Mouse (Mus musculus): ENCODE results near the gene Hps4. TPM values are rescaled to one million over a fixed set of nuclear protein-coding genes. Genes with fewer than 3 reads are reported as not detected.
A peak's percentile ranks its signal among the peaks of the same experiment; 100 is the strongest.

Hps4 gene
- total RNA-seq, 4 experiments from 2014 or later, result 4.5 to 7.3 (median 5.5) TPM

DNA sequence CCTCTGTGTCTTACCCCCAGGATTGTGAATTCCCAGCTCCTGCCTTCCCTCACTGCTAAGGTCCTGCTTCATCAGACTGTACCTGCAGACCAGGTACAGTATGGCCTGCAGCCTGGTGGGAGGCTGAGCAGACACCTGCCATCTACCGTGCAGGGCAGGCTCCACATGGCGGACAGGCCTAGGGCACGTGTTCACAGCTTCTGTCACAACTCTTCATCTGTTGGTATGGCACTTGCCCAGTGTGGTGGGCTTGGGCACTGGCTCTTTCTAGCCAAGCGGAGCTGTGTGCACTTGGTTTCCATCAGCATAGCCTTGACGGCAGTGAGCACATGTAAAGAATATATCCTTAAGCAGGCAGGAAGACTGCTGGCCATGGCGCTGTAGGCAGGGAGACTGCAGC is 24.0 kb downstream of the Hps4 start:
- DNase-seq (ENCODE audit: low spot score in 2 of 2), result no peak

DNA sequence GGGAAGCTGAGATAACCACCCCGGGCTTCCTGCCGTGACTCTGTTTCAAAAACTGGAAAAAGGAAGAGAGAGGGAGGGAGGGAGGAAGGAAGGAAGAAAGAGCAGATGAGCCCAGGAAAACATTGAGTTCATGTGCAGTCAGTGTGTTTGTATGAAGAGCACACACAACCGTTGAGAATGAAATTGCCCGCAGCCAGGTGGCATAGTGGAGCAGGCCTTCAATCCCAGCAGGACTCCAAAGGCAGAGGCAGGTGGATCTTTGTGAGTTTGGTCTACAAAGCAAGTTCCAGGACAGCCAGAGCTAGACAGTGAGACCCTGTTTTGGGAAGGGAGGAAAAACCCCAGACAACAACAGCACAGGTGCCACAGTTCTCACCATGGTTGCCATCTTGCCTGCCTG is 24.5 kb downstream of the Hps4 start:
- DNase-seq (ENCODE audit: low spot score in 2 of 2), result no peak

DNA sequence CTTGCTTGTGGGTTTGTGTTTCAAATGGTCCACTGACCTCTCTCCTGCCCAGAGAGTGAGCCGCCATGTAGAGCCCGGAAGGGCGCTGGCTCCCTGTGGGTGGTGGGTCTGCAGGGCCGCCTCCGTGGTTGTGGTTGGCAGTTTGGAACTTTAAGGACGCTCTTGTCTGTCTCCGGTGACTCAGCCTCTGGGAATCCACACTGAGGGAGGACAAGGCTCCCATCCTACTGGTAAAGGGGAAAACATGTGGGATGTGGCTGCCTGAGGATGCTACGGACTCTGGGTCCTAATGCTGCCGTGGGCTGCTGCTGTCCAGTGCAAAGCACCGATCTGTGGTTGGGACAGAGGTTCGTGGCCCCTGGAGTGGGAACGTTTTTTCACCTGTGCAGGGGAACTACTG is 25.0 kb downstream of the Hps4 start:
- no peak for DNase-seq (ENCODE audit: low spot score in 2 of 2)

DNA sequence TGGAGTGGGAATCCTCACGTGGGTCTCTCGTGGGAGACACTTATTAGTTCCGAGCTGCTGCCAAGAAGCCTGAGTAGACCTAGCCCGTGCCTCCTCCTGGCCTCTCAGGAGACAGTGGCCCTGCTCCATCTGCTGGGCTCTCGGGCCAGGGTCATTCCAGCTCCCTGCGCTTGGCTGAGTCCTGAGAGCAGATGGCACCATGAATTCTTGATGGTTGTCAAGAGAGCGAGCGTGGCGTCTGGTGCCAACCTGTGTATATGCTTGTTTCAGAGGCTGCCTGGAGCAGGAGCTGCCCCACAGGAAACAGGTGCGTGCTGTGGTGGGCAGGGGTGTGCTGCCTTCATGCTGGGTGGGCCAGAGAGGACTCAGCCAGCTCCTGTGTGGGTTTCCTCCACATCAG is 25.8 kb downstream of the Hps4 start:
- no peak for DNase-seq (ENCODE audit: low spot score in 2 of 2)

DNA sequence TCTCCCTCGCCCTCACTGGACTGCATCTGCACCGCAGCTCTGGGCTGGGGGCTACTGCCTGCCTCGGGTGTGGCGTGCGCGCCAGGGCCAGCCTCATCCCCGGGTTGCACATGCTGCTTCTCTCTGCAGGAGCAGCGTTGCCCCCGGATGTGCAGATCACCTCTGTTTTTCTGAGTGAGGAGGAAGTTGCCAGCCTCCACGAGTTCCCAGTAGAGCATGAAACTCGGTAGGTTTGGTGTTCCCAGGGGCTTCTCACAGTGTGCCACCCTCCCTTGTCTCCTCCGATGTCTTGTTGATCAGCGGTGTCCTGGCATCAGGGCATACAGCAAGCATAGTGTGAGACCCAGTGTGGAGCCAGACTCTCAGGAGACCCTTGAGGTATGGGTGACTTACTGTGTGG is 26.4 kb downstream of the Hps4 start:
- no peak for DNase-seq (ENCODE audit: low spot score in 2 of 2)

DNA sequence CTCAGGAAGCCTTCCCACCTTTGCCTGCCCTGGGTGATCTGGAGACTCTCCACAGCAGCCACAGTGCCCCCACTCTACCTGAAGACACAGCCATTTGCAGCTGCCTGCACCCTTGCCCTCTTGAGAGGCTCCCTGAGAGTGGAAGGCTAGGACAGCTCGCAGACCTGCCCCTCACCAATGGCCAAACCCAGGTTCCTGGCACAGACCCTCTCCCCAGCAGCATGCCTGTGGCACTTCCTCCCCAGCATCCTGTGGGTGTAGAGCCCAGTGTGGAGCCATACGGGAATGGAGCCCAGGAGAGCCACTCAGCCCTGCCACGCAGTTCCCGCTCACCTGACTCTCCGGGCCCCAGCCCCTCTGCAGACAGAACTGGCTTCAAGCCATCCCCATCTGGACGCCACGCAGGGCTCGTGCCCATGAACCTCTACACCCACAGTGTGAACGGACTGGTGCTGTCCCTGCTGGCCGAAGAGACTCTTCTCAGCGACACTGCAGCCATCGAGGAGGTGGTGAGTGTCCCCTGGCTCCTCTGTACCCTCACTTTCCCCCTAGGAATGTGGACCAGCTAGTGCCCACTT is 27.4 kb downstream of the Hps4 start:
- no peak for DNase-seq (ENCODE audit: low spot score in 2 of 2)

DNA sequence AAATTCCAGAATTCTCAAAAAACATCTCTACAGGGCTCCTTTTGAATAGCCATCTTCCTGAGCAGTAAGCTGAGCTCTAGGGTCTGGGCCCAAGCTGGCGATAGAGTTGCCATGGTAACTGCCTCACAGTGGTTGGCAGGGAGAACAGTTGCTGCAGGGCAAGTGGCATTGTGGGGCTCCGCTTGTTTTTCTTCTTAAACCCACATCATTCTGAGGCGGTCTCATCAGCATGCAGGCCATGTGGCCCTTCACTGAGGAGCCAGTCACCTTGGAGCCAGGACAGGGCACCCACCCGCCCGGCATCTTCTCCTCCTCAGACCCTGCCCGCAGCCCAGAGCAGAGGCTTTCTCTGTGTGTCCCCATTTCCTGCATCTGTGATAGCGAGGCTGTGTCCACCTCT is 29.1 kb downstream of the Hps4 start:
- DNase-seq (ENCODE audit: low spot score in 2 of 2), result no peak

DNA sequence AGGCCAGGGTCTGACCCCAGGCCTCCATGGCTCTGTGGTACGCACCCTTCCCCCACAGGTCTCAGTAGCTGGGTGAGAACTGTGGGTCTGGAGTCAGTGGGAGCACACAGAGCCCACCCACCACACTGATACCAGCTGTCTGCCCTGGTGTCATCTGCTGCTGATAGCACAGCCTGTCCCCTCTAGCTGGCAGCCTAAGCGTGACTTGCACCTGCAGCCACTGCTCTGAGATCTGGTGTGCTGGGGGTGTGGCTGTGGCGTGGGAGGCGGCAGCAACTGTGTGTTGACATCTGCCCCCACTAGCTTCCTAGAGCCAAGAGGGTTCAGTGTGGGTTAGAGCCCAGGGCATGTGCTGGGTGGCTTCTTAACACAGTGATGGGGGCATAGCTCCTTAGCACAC is 33.2 kb downstream of the Hps4 start:
- no peak for DNase-seq (ENCODE audit: low spot score in 2 of 2)

DNA sequence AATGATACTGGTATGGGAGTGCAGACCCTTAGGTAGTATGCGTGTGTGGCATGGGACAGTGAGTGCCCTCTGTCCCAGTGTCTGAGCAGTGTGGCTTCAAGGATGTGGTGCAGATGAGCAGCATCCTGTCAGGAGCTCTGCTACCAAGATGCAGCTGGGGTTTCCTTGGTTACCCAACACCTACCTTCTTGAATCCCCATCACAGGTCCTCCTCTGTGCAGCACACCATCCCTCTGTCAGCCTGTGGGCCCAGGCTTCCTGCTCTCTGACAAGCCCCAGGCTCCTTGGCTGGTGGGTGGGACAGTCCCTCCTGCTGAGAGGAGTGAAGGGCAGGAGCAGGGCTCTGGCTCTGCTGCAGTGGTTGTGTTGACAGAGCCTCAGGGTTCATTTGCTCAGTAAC is 34.5 kb downstream of the Hps4 start:
- DNase-seq (ENCODE audit: low spot score in 2 of 2), result no peak

DNA sequence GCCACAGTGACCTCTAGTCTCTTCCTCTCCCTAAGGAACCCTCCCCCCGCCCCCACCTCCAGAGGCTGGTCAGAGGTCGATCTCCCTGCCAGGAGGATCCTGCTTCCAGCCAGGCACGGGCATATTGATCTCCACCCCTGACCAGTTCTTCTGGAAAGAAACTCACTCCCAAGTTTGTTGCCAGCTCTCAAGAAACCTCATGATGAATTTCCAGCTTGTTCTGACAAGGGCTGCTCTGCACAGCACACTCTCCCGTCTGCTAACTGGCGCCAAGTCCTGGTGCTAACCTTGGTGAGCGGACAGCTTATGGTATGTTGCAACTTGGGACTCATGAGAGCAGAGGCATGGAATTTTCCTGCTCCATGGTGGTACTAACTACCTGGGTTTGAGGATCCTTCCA is 35.8 kb downstream of the Hps4 start:
- DNase-seq (ENCODE audit: low spot score in 2 of 2), result no peak

DNA sequence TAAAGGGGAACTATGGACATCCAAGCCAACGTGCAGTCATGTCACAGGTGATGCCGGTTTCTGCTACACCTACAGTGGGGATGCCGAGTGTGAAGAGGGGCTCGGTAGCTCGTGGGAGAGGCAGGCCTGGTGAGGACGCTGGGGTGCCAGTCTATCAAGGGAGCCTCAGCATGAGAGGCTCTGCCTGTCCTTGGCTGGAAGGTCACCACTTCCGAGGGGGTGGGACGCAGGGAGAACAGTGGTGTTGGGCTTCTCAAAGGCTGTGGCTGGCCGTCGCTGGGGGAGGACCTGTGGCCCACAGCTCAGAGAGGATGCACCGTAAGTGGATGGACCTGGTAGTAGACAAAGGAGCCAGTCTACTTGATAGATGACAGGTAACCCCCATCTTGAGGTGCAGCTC is 38.3 kb downstream of the Hps4 start:
- no peak for DNase-seq (ENCODE audit: low spot score in 2 of 2)

DNA sequence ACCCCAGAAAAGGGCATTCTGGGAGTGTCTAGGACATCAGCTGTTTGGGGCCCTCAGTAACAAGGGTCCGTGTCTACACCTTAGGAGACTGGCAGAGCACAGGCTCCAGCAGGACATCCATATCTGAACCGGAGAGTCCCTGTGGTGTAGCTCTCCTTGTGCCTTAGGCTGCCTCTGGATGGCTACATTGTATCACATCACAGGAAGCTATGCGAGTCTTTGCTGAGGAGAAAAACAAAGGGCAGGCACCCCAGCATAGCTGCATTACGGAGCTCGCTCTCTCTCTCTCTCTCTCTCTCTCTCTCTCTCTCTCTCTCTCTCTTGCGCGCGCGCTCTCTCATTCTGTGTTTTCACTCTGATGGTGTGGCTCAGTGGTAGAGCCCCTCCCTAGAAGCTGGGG is 39.2 kb downstream of the Hps4 start:
- no peak for DNase-seq (ENCODE audit: low spot score in 2 of 2)

DNA sequence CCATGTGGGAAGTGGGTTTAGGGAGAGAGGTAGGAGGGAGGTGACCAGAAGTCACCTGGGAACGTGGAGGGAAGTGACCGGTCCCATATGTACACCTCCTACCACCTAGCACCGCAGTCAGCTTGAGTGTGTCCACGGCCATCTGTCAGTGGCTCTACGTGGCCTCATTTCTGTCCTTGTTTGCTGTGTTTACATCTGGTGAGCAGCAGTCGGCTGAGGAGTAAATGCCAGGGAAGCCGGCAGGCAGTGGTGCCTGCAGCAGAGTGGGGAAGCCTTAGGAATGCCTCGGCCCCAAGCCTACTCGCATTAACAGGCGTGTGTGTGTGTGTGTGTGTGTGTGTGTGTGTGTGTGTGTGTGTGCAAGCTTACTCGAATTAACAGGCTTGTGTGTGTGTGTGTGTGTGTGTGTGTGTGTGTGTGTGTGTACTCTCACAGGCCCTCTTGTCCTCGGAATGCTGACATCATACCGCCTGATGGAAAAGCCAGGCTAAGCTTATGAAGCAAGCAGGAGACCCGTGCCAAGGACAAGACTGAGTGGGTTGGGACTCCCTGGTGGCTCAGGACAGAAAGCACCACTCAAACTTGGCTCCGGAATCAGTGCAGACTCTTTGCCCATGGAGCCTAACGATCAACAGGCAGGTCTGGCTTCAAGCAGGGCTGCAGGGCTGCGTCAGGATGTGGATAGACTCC is 39.9 kb downstream of the Hps4 start:
- DNase-seq (ENCODE audit: low spot score in 2 of 2), result peak in 1 of 2 experiments; percentile 32

DNA sequence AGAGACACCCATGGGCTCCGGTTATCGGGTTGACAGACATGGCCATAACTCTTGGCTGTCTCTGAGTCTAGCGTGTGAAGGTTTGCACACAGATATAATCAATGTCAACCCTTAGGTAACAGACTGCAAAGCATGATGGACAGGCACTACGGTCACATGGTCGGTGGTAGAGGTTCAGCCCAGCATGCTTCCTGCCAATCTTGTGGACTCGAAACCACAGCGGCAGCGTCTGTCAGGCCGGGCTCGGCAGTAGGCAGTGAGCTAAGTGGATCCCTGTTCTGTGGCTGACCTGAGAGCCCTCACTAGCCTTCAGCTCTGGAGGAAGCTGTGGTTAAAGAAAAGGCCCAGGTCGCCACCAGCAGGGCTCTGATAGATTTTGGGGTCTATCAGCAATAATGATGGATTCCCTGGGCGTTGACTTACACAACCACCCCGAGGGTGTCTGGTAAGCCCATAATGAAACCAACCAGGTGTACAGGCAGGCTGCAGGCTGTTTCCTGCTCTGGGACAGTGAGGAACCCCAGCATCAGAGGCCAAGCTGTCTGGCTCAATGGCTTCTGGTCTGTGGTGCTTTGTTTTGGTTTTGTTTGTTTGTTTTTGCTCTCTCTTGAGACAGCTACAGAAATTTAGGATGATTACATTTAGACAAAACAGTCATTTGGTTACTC is 42.1 kb downstream of the Hps4 start:
- DNase-seq (ENCODE audit: low spot score in 2 of 2), result no peak

DNA sequence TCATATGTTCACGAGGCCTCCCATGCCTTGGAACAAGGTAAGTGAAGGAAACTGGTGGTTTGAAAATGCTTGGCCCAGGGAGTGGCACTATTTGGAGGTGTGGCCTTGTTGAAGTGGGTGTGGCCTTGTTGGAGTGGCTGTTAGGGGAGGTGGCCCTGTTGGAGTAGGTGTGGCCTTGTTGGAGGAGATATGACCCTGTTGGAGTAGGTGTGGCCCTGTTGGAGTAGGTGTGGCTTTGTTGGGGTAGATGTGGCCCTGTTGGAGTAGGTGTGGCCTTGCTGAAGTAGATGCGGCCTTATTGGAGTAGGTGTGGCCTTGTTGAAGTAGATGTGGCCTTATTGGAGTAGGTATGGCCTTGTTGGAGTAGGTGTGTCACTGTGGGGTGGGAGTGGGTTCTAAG is 43.1 kb downstream of the Hps4 start:
- no peak for DNase-seq (ENCODE audit: low spot score in 2 of 2)

DNA sequence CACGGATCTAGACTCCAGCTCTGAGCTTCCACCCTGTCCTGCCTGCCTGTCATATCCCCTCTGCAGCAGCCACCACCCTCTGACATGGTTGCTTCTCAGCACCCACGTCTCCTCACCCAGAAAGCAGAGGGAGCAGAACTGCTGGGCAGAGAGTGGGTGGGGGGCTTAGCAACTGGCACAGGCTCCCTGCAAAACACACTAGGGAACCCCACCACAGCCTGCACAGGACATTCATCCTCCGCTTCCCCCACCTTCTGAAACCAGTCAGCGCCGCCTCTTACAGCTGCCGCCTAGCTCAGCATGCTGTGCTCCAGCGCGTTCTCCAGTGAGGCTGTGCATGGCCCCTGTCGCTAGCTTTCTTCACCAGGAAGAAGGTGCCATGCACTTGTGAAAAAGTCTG is 46.5 kb downstream of the Hps4 start:
- no peak for DNase-seq (ENCODE audit: low spot score in 2 of 2)

DNA sequence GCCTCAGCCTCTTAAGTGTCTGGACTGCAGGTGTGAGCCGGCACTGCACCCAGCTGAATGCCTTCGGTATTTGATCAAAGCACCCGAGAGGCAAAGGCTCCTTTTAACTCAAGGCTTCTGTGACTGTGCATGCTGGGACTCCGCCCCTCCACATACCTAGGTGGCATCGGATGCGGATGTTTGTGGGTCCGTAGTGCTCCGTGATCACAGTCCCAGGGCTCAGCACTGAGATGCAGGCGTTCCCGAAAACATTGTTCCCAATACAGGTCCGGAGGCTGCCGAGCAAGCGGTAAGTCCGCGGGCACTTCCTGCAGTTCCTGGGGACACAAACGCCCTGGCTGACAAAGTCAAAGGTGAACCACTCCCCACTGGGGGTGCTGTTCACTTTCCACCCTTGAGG is 48.1 kb downstream of the Hps4 start:
- no peak for DNase-seq (ENCODE audit: low spot score in 2 of 2)

DNA sequence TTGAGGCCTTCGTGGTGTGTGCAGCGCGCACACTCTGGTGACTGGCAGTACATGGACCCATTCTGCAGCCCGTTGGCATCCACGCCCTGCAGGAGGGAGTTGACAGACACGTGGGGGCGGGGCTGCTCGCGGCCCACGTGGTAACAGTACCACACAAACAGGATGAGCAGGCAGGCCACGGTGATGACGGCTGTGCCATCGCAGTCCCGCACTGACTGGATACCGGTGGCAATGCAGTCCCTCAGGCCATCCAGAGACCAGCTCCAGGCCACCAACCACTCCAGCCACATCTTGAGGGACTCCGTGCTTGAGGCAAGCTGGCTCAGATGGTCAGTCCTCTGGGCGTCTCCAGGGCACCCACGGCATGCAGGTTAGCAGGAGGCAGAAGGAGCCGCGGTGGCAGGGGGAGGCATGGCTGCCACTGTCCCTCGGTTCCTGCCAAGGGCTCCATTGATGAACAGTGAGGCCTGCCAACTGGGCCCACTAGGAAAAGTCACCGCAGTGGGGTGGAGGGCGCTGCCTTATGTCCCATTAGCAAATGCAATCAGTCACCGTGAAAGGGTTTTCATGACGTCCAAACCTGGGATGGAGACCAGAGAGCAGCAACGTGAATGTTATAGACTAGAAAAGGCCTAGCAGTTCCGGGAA is 48.9 kb downstream of the Hps4 start:
- no peak for DNase-seq (ENCODE audit: low spot score in 2 of 2)

DNA sequence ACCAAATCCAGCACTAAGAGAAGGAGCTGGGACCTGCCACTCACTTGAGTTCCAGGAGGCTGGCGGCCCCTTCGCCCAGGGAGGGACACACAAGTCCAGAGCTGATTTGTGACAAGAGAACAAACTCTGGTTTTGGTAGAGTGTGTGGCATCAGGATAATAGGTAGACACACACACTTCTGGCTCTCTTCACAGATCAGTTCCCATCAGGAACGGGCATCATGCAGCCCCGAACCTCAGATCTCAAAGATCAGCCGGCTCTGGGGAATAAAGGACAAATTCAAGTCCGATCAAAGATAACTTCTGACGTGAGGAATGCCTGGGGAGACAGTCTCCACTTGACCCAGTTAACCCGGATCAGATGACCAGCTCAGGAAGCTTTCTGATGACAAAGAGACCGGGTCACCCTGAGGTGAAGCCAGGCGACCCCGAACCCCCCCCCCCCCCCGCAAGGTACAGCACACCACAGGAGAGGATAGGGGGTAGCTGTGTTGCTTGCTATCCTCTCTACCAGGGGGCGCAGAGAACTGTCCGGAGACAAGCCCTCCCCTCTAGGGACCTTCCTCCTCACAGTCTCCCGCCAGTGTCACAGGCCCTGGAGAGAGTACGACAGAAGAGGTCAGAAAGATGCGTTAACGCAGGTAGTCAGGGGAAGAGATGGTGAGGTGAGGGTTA is 51.0 kb downstream of the Hps4 start:
- DNase-seq (ENCODE audit: low spot score in 2 of 2), result no peak

DNA sequence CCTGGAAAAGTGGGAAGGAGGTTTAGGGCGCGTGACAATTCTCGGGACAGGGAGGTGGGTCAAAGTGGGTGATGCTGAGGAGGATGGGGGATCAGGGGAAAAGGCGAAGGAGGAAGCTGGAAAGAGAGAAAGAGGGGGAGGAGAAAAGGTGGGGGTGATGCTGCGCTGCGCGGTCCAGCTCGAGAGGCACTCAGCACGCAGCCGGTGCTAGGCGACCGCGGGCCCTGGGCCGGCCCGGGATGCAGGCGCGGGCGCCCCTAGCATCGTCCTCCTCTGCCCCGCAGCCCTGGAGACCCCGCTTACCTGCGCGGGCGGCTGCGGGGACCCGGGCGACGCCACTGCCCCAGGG is 51.5 kb downstream of the Hps4 start:
- DNase-seq (ENCODE audit: low spot score in 2 of 2), result no peak

DNA sequence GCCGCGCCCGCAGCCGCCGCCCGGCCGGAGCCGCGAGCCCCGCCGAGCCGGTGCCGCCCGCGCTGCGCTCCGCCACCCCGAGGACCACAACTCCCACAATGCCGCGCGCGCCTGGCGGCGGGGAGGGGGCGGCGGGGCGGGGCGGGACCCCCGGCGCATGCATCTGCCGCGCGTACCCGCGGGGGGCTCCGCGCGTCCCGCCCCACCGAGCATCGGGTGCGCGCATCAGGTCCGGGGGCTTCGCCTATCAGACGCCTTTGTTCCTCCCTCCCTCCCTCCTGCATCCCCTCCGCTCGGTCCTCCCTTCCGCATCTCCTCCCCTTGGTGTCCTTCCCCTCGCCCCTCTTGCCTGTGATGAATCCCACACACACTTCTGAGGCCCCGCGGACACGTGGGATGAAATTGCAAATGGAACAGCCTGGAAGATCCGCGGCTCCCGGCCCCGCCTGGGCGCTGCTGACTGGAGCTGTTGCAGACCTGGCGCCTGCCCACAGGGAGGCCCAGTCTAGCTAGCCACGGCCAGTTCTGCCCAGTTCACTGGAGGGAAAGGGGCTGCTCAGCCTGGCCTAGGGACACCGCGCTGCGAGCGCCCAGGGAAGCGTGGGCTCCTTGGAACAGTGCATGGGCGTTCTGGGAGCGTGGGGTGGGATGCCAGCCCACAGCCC is 52.0 kb downstream of the Hps4 start, which contains the start of gene Asphd2:
Gene Asphd2, minus strand, starts transcription at position 88 of the 665 bp plus-strand sequence.
- no peak for DNase-seq (ENCODE audit: low spot score in 2 of 2)

DNA sequence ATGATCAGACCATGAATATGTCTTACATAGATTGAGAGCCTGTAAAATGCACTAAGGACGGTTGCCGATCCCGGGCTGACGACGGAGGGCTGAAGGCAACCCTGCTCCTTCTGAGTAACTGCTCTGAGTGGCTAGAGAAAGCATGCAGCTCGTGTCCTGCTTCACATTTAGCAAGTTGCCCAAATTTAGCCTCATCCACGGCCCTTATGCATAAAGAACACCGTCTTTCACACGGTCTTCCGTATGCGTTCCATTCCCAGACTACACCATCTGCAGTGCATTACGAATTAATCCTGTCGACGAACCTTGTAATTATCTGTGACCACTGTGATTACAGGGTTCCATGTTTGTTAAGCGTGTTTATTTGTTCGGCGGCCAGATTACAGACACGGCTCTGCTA is 53.2 kb downstream of the Hps4 start:
- no peak for DNase-seq (ENCODE audit: low spot score in 2 of 2)
